Mouse (Mus musculus): ENCODE results near the gene Bcl2l2.

- TF ChIP-seq CTCF (conservative IDR thresholded peaks at IDR 0.05; ENCODE audit: low read length) = no peak
- TF ChIP-seq POU5F1 (IDR thresholded peaks at IDR 0.05; ENCODE audit: borderline replicate concordance, low read length) = no peak
- no peak for TF ChIP-seq NANOG (IDR thresholded peaks at IDR 0.05; ENCODE audit: borderline replicate concordance, low read length)
Measured at GRCm38 (mm10) chr14:54912109-54912850, 29.1 kb downstream of the Bcl2l2 start.

Data from E14TG2a.4 (cell line).